Mouse (Mus musculus) limb, embryonic 15.5 days (tissue): ENCODE measurements at regions not wholly inside any gene's neighbourhood (a gene's known extent, or its start where the extent isn't known, plus 50 kb on each side); places are given as distances from the start of the nearest gene placed in this dataset. TPM values are rescaled to one million over a fixed set of nuclear protein-coding genes. Genes with fewer than 3 reads are reported as not detected.

Experiments
- ATAC-seq: fragments of 200-750 bp; cut with Nextera tagmentation; 2 replicates; pipeline ENCODE4 v1.8.0; 2017; ENCODE audit warnings: low read depth, moderate TSS enrichment; ENCODE audit not compliant: insufficient number of reproducible peaks, low FRiP score, low TSS enrichment
- H3K27ac ChIP-seq: fragments of 300-500 bp; sonication (generic); 2 replicates; pipeline ENCODE4 v1.5.1; 2015; ENCODE audit warnings: moderate library complexity, mild to moderate bottlenecking, inconsistent platforms
- H3K27me3 ChIP-seq: fragments of 300-500 bp; sonication (generic); 2 replicates; pipeline ENCODE4 v1.6.1; 2015; ENCODE audit warnings: inconsistent platforms
- H3K36me3 ChIP-seq: fragments of 300-500 bp; sonication (generic); 2 replicates; pipeline ENCODE4 v1.6.1; 2015; ENCODE audit warnings: inconsistent platforms
- H3K4me1 ChIP-seq: fragments of 300-500 bp; sonication (generic); 2 replicates; pipeline ENCODE4 v1.6.1; 2015; ENCODE audit warnings: inconsistent platforms
- H3K4me2 ChIP-seq: fragments of 300-500 bp; sonication (generic); 2 replicates; pipeline ENCODE4 v1.6.1; 2015; ENCODE audit warnings: mild to moderate bottlenecking, inconsistent platforms
- H3K4me3 ChIP-seq: fragments of 300-500 bp; sonication (generic); 2 replicates; pipeline ENCODE4 v1.5.1; 2015; ENCODE audit warnings: mild to moderate bottlenecking, inconsistent platforms
- H3K9ac ChIP-seq: fragments of 300-500 bp; sonication (generic); 2 replicates; pipeline ENCODE4 v1.6.1; 2015; ENCODE audit warnings: inconsistent platforms
- H3K9me3 ChIP-seq: fragments of 300-500 bp; sonication (generic); 2 replicates; pipeline ENCODE4 v1.6.1; 2016; ENCODE audit warnings: inconsistent platforms
- WGBS: fragments of 180-500 bp; shearing (Covaris S2); methylation state at CpG from one replicate; pipeline ENCODE4 v1.1.7; 2015; 5-methylcytosine and 5-hydroxymethylcytosine counted together
- microRNA-seq: library from miRNA; unstranded; fragments of <30 nt; microRNA quantifications from one replicate; pipeline ENCODE4, GENCODE M21; 2016

- Histone ChIP-seq H3K4me3 (no peak overlapping the region), H3K9me3 (no peaks in the 10 kb centered on the region), H3K27ac (no peak overlapping the region), H3K4me1 (no peaks in the 10 kb centered on the region), H3K27me3 (no peaks in the 10 kb centered on the region), H3K4me2 (no peak overlapping the region), H3K36me3 (no peaks in the 10 kb centered on the region), H3K9ac (no peak overlapping the region)
- 77% methylated on average over 2 of the region's 2 CpGs for WGBS
- no peak for ATAC-seq
Observed at GRCm38 (mm10) chr8:36029445-36029844, 263.9 kb downstream of the Gm19410 start.

GRCm38 (mm10) chr8:36030237-36030636 is 264.6 kb downstream of the Gm19410 start:
- Histone ChIP-seq H3K27ac (no peak overlapping the region), H3K4me2 (no peak overlapping the region), H3K9me3 (no peaks in the 10 kb centered on the region), H3K4me3 (no peak overlapping the region), H3K9ac (no peak overlapping the region), H3K4me1 (no peaks in the 10 kb centered on the region), H3K36me3 (no peaks in the 10 kb centered on the region), H3K27me3 (no peaks in the 10 kb centered on the region)
- WGBS: 68% methylated on average over 3 of the region's 3 CpGs
- ATAC-seq: no peak

GRCm38 (mm10) chr8:36031966-36032719 is 266.6 kb downstream of the Gm19410 start:
- ATAC-seq: no peak
- Histone ChIP-seq H3K36me3 (no peaks in the 10 kb centered on the region), H3K27me3 (no peaks in the 10 kb centered on the region), H3K9me3 (no peaks in the 10 kb centered on the region), H3K4me3 (no peak overlapping the region), H3K27ac (no peak overlapping the region), H3K9ac (no peak overlapping the region), H3K4me1 (no peaks in the 10 kb centered on the region), H3K4me2 (no peak overlapping the region)
- 70% methylated on average over 10 of the region's 10 CpGs for WGBS

GRCm38 (mm10) chr8:36035339-36035738 is 269.7 kb downstream of the Gm19410 start:
- Histone ChIP-seq H3K27ac (no peak overlapping the region), H3K9me3 (no peaks in the 10 kb centered on the region), H3K4me1 (no peaks in the 10 kb centered on the region), H3K27me3 (no peaks in the 10 kb centered on the region), H3K4me3 (no peak overlapping the region), H3K9ac (no peak overlapping the region), H3K4me2 (no peak overlapping the region), H3K36me3 (no peaks in the 10 kb centered on the region)
- no peak for ATAC-seq
- WGBS: 91% methylated on average over 7 of the region's 7 CpGs

- 60% methylated on average over 6 of the region's 6 CpGs for WGBS
- H3K9ac ChIP-seq: no peak overlapping the region
- H3K9me3 ChIP-seq: no peaks in the 10 kb centered on the region
Observed at GRCm38 (mm10) chr8:36036271-36036670, 270.7 kb downstream of the Gm19410 start.

GRCm38 (mm10) chr8:36041222-36041864 is 275.8 kb downstream of the Gm19410 start:
- H3K4me2 ChIP-seq: no peak overlapping the region
- no peak overlapping the region for H3K9ac ChIP-seq
- H3K9me3 ChIP-seq: no peaks in the 10 kb centered on the region
- no peaks in the 10 kb centered on the region for H3K4me1 ChIP-seq
- H3K27ac ChIP-seq: no peak overlapping the region
- no peaks in the 10 kb centered on the region for H3K36me3 ChIP-seq
- WGBS: 67% methylated on average over 6 of the region's 6 CpGs
- no peak for ATAC-seq
- no peak overlapping the region for H3K4me3 ChIP-seq
- H3K27me3 ChIP-seq: no peaks in the 10 kb centered on the region

More at GRCm38 (mm10) chr8:36036271-36036670, 270.7 kb downstream of the Gm19410 start:
- Histone ChIP-seq H3K4me1 (no peaks in the 10 kb centered on the region), H3K27ac (no peak overlapping the region), H3K36me3 (no peaks in the 10 kb centered on the region), H3K27me3 (no peaks in the 10 kb centered on the region), H3K4me2 (no peak overlapping the region), H3K4me3 (no peak overlapping the region)
- no peak for ATAC-seq

GRCm38 (mm10) chr8:36042594-36042993 is 277.0 kb downstream of the Gm19410 start:
- Histone ChIP-seq H3K4me1 (no peaks in the 10 kb centered on the region), H3K4me2 (no peak overlapping the region), H3K36me3 (no peaks in the 10 kb centered on the region), H3K27me3 (no peaks in the 10 kb centered on the region), H3K9me3 (no peaks in the 10 kb centered on the region), H3K27ac (no peak overlapping the region), H3K9ac (no peak overlapping the region), H3K4me3 (no peak overlapping the region)
- 82% methylated on average over 4 of the region's 4 CpGs for WGBS
- no peak for ATAC-seq

Small RNAs in the stretch of these regions (microRNA-seq; reads per million reads assigned to microRNA genes)
- gene Gm22030: not detected
